Mouse (Mus musculus) heart, embryonic 15.5 days (tissue): ENCODE results near the gene 1600002K03Rik. TPM values are rescaled to one million over a fixed set of nuclear protein-coding genes. Genes with fewer than 3 reads are reported as not detected.

Experiments used
- ATAC-seq: fragments of 200-750 bp; cut with Nextera tagmentation; replicated peaks from 2 replicates; pipeline ENCODE4 v1.8.0; 2017; ENCODE audit warnings: low read depth, moderate TSS enrichment; ENCODE audit not compliant: insufficient number of reproducible peaks, insufficient read depth, low FRiP score
- H3K27ac ChIP-seq: fragments of 300-500 bp; sonication (generic); 2 replicates; pipeline ENCODE4 v1.5.1; 2015; ENCODE audit warnings: mild to moderate bottlenecking, inconsistent platforms
- H3K27me3 ChIP-seq: fragments of 300-500 bp; sonication (generic); 2 replicates; pipeline ENCODE4 v1.6.1; 2015; ENCODE audit warnings: inconsistent platforms
- H3K36me3 ChIP-seq: fragments of 300-500 bp; sonication (generic); 2 replicates; pipeline ENCODE4 v1.6.1; 2015; ENCODE audit warnings: mild to moderate bottlenecking, inconsistent platforms
- H3K4me1 ChIP-seq: fragments of 300-500 bp; sonication (generic); replicated peaks from 2 replicates; pipeline ENCODE4 v1.6.1; 2015; ENCODE audit warnings: inconsistent platforms
- H3K4me2 ChIP-seq: fragments of 300-500 bp; sonication (generic); 2 replicates; pipeline ENCODE4 v1.6.1; 2015; ENCODE audit warnings: inconsistent platforms, mild to moderate bottlenecking, moderate library complexity
- H3K4me3 ChIP-seq: fragments of 300-500 bp; sonication (generic); 2 replicates; pipeline ENCODE4 v1.5.1; 2015; ENCODE audit warnings: mild to moderate bottlenecking, inconsistent platforms
- H3K9ac ChIP-seq: fragments of 300-500 bp; sonication (generic); 2 replicates; pipeline ENCODE4 v1.6.1; 2015; ENCODE audit warnings: mild to moderate bottlenecking, inconsistent platforms
- H3K9me3 ChIP-seq: fragments of 300-500 bp; sonication (generic); replicated peaks from 2 replicates; pipeline ENCODE4 v1.6.1; 2016; ENCODE audit warnings: inconsistent platforms
- WGBS: fragments of 180-500 bp; shearing (Covaris S2); methylation state at CpG from one replicate; pipeline ENCODE4 v1.1.7; 2015; ENCODE audit warnings: mixed read lengths; 5-methylcytosine and 5-hydroxymethylcytosine counted together
- polyA plus RNA-seq: library from polyadenylated mRNA; unstranded; fragments of >200 nt; fragmentation: Nextera tagmentation; extraction: Ambion mirVana; gene quantifications from 2 replicates; pipeline ENCODE4 v1.2.1, GENCODE M21; 2015

1600002K03Rik gene
- polyA plus RNA-seq, 1 experiment from 2014 or later: 7.7 TPM

- Histone ChIP-seq H3K4me3 (no peak overlapping the region), H3K9me3 (no peaks in the 10 kb centered on the region), H3K4me1 (peaks cover 53% of the 10 kb centered on the region), H3K36me3 (peaks cover 25% of the 10 kb centered on the region), H3K27ac (no peak overlapping the region), H3K9ac (no peak overlapping the region; the same call in 1 of the 2 replicates), H3K27me3 (no peaks in the 10 kb centered on the region), H3K4me2 (no peak overlapping the region)
- ATAC-seq: no peak
- WGBS: 90% methylated on average over 16 of the region's 16 CpGs
Measured at GRCm38 (mm10) chr10:80170052-80170451, 2.7 kb upstream of the 1600002K03Rik start.

GRCm38 (mm10) chr10:80170601-80171021 lies 2.1 kb upstream of the 1600002K03Rik start:
- H3K9me3 ChIP-seq: no peaks in the 10 kb centered on the region
- 93% methylated on average over 19 of the region's 19 CpGs for WGBS
- no peak for ATAC-seq

GRCm38 (mm10) chr10:80171252-80171651 lies 1.5 kb upstream of the 1600002K03Rik start:
- no peak overlapping the region for H3K4me3 ChIP-seq
- 89% methylated on average over 15 of the region's 15 CpGs for WGBS
- no peak overlapping the region for H3K27ac ChIP-seq
- H3K9ac ChIP-seq: no peak overlapping the region
- H3K36me3 ChIP-seq: peaks cover 25% of the 10 kb centered on the region
- H3K4me1 ChIP-seq: peaks cover 45% of the 10 kb centered on the region
- no peak overlapping the region for H3K4me2 ChIP-seq
- H3K9me3 ChIP-seq: no peaks in the 10 kb centered on the region
- H3K27me3 ChIP-seq: no peaks in the 10 kb centered on the region
- ATAC-seq: no peak

More at GRCm38 (mm10) chr10:80170601-80171021, 2.1 kb upstream of the 1600002K03Rik start:
- H3K9ac ChIP-seq: no peak overlapping the region
- H3K4me2 ChIP-seq: no peak overlapping the region
- peaks cover 25% of the 10 kb centered on the region for H3K36me3 ChIP-seq
- H3K27ac ChIP-seq: no peak overlapping the region
- no peak overlapping the region for H3K4me3 ChIP-seq
- H3K27me3 ChIP-seq: no peaks in the 10 kb centered on the region
- peaks cover 48% of the 10 kb centered on the region for H3K4me1 ChIP-seq

- 83% methylated on average over 45 of the region's 45 CpGs for WGBS
Measured at GRCm38 (mm10) chr10:80171760-80172526, 801 bp upstream of the 1600002K03Rik start.

GRCm38 (mm10) chr10:80173358-80173757 lies 614 bp downstream of the 1600002K03Rik start:
- H3K27ac ChIP-seq: peak overlapping the region; percentile 88
- H3K4me1 ChIP-seq: peaks cover 44% of the 10 kb centered on the region
- H3K9ac ChIP-seq: peak overlapping the region; percentile 66
- peaks cover 25% of the 10 kb centered on the region for H3K36me3 ChIP-seq
- ATAC-seq: no peak
- 5% methylated on average over 11 of the region's 11 CpGs for WGBS
- no peaks in the 10 kb centered on the region for H3K27me3 ChIP-seq
- H3K9me3 ChIP-seq: no peaks in the 10 kb centered on the region
- peak overlapping the region; percentile 76 for H3K4me2 ChIP-seq
- H3K4me3 ChIP-seq: peak overlapping the region; percentile 71

More at GRCm38 (mm10) chr10:80171760-80172526, 801 bp upstream of the 1600002K03Rik start:
- Histone ChIP-seq H3K27ac (peak overlapping the region; percentile 88), H3K9me3 (no peaks in the 10 kb centered on the region), H3K9ac (0 out of 2 replicates have a peak overlapping the region, but pooled peaks have one; percentile 66), H3K4me1 (peaks cover 39% of the 10 kb centered on the region), H3K36me3 (peaks cover 25% of the 10 kb centered on the region), H3K4me3 (peak overlapping the region; percentile 71; the same call in 1 of the 2 replicates), H3K27me3 (no peaks in the 10 kb centered on the region), H3K4me2 (peak overlapping the region; percentile 76)
- ATAC-seq: no peak

GRCm38 (mm10) chr10:80173955-80174640 lies 1.4 kb downstream of the 1600002K03Rik start:
- H3K9ac ChIP-seq: no peak overlapping the region
- 84% methylated on average over 10 of the region's 10 CpGs for WGBS
- no peak overlapping the region for H3K27ac ChIP-seq
- no peak for ATAC-seq
- peaks cover 41% of the 10 kb centered on the region for H3K4me1 ChIP-seq
- no peaks in the 10 kb centered on the region for H3K27me3 ChIP-seq
- H3K4me3 ChIP-seq: no peak overlapping the region
- H3K4me2 ChIP-seq: no peak overlapping the region
- no peaks in the 10 kb centered on the region for H3K9me3 ChIP-seq
- H3K36me3 ChIP-seq: peaks cover 25% of the 10 kb centered on the region

GRCm38 (mm10) chr10:80174705-80175104 lies 2.0 kb downstream of the 1600002K03Rik start:
- Histone ChIP-seq H3K27ac (no peak overlapping the region), H3K36me3 (peaks cover 25% of the 10 kb centered on the region), H3K4me2 (no peak overlapping the region), H3K9ac (no peak overlapping the region), H3K27me3 (no peaks in the 10 kb centered on the region), H3K9me3 (no peaks in the 10 kb centered on the region), H3K4me1 (peaks cover 38% of the 10 kb centered on the region), H3K4me3 (no peak overlapping the region)
- 43% methylated on average over 2 of the region's 2 CpGs for WGBS
- no peak for ATAC-seq

- Histone ChIP-seq H3K4me2 (no peak overlapping the region), H3K4me3 (no peak overlapping the region), H3K27me3 (no peaks in the 10 kb centered on the region), H3K4me1 (peaks cover 43% of the 10 kb centered on the region), H3K36me3 (peaks cover 15% of the 10 kb centered on the region), H3K9me3 (no peaks in the 10 kb centered on the region), H3K9ac (no peak overlapping the region), H3K27ac (no peak overlapping the region)
- no peak for ATAC-seq
- WGBS: 17% methylated on average over 4 of the region's 4 CpGs
Measured at GRCm38 (mm10) chr10:80175536-80176269, 3.0 kb downstream of the 1600002K03Rik start.

- H3K4me3 ChIP-seq: no peak overlapping the region
- 85% methylated on average over 5 of the region's 5 CpGs for WGBS
- no peak overlapping the region for H3K9ac ChIP-seq
- H3K27ac ChIP-seq: no peak overlapping the region
- no peak overlapping the region for H3K4me2 ChIP-seq
- H3K4me1 ChIP-seq: peaks cover 48% of the 10 kb centered on the region
- no peaks in the 10 kb centered on the region for H3K9me3 ChIP-seq
- H3K27me3 ChIP-seq: no peaks in the 10 kb centered on the region
- peaks cover 9% of the 10 kb centered on the region for H3K36me3 ChIP-seq
- ATAC-seq: no peak
Measured at GRCm38 (mm10) chr10:80176270-80176834, 3.6 kb downstream of the 1600002K03Rik start.

- ATAC-seq: no peak
- no peaks in the 10 kb centered on the region for H3K9me3 ChIP-seq
- peak overlapping the region; percentile 33; the same call in 1 of the 2 replicates for H3K27ac ChIP-seq
- H3K27me3 ChIP-seq: no peaks in the 10 kb centered on the region
- no peak overlapping the region for H3K4me2 ChIP-seq
- peaks cover 38% of the 10 kb centered on the region for H3K4me1 ChIP-seq
- no peak overlapping the region; the same call in 1 of the 2 replicates for H3K9ac ChIP-seq
- 63% methylated on average over 7 of the region's 7 CpGs for WGBS
- H3K4me3 ChIP-seq: no peak overlapping the region
- H3K36me3 ChIP-seq: no peaks in the 10 kb centered on the region
Measured at GRCm38 (mm10) chr10:80177441-80178279, 4.9 kb downstream of the 1600002K03Rik start.
